Mouse (Mus musculus): ENCODE measurements around the gene Cbr3.

DNA sequence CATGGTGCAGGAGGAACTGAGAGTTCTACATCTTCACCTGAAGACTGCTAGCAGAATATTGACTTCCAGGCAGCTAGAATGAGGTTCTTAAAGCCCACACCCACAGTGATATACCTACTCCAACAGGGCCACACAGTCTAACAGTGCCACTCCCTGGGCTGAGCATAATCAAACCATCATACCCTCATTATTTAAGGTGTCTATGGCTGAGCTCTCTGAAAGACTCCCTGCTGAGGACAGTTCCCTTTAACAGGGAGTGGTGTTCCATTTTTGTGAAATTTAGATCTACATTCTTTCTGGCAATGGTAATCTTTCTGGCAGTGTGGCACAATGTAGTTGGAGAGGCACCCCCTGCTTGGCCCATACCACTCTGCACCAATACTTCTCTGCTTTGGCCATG lies 13.5 kb upstream of the Cbr3 start:
- TF ChIP-seq POLR2A (IDR thresholded peaks at IDR 0.05; ENCODE audit: extremely low read depth, insufficient read depth, low read length) (no peak), CTCF (IDR thresholded peaks at IDR 0.05; ENCODE audit: low read depth, low read length) (no peak)

All from liver, adult 2 months (tissue).